ENCODE assay signal across 11 mouse cellular contexts in genomic region chr17:26594958-26595357, GRCm38 (mm10). TPM values are rescaled to one million over a fixed set of nuclear protein-coding genes. Genes with fewer than 3 reads are reported as not detected.
DNase-seq lines count a peak whose midpoint lies in the region; ATAC-seq and TF ChIP-seq lines count a peak whose summit lies in the region.
"Had no signal": no experiment of that assay in that cellular context is flagged by ENCODE, and none has a peak within 500 bp of the region (broad histone marks: within the 10 kb centered on the region; RNA-seq: fewer than 3 reads in every experiment).

No protein-coding gene starts in this region.

- WGBS in cerebellum, adult 2 months = 75% methylated on average over 7 of the region's 7 CpGs
- WGBS in embryonic facial prominence, embryonic 15.5 days = 86% methylated on average over 7 of the region's 7 CpGs
- WGBS in macrophage (ENCODE audit: missing documents) = 91% methylated on average over 7 of the region's 7 CpGs

- H3K9me3 ChIP-seq in embryonic facial prominence, embryonic 15.5 days (replicated peaks) = no peaks in the 10 kb centered on the region
- H3K9me3 ChIP-seq: neural tube, embryonic 12.5 days had no signal

- no peaks in the 10 kb centered on the region for H3K27me3 ChIP-seq in cerebellum, adult 2 months (ENCODE audit: control insufficient read depth, insufficient read depth, low read length)
- H3K27me3 ChIP-seq in embryonic facial prominence, embryonic 15.5 days = no peaks in the 10 kb centered on the region
- H3K27me3 ChIP-seq: neural tube, embryonic 12.5 days had no signal

- no peak overlapping the region for H3K9ac ChIP-seq in embryonic facial prominence, embryonic 15.5 days
- H3K9ac ChIP-seq: neural tube, embryonic 12.5 days had no signal

- H3K36me3 ChIP-seq in embryonic facial prominence, embryonic 15.5 days = peaks cover 12% of the 10 kb centered on the region; the same call in 1 of the 2 replicates
- H3K36me3 ChIP-seq in macrophage (ENCODE audit: inconsistent target) = no peaks in the 10 kb centered on the region

- TF ChIP-seq CTCF in cerebellum, adult 2 months (IDR thresholded peaks at IDR 0.05; ENCODE audit: borderline replicate concordance, insufficient read depth, low read depth, low read length) = no peak
- no peak for TF ChIP-seq CTCF in layer of hippocampus, adult 2 months (conservative IDR thresholded peaks at IDR 0.05)

- no peak overlapping the region for H3K4me3 ChIP-seq in cerebellum, adult 2 months (replicated peaks; ENCODE audit: insufficient read depth, low read depth, low read length)
- no peak overlapping the region for H3K4me3 ChIP-seq in layer of hippocampus, adult 2 months
- no peak overlapping the region for H3K4me3 ChIP-seq in embryonic facial prominence, embryonic 15.5 days (replicated peaks)
- H3K4me3 ChIP-seq in macrophage (ENCODE audit: inconsistent target) = no peak overlapping the region
- H3K4me3 ChIP-seq: erythroblast, embryonic 14.5 days; neural tube, embryonic 12.5 days had no signal

- H3K4me2 ChIP-seq in embryonic facial prominence, embryonic 15.5 days (replicated peaks) = no peak overlapping the region
- H3K4me2 ChIP-seq: neural tube, embryonic 12.5 days had no signal

- H3K79me2 ChIP-seq in macrophage (ENCODE audit: inconsistent target) = peaks cover 35% of the 10 kb centered on the region; the same call in 1 of the 2 replicates

- no peak for TF ChIP-seq POLR2A in cerebellum, adult 2 months (IDR thresholded peaks at IDR 0.05; ENCODE audit: borderline replicate concordance, insufficient read depth, low read length)

- ATAC-seq in embryonic facial prominence, embryonic 15.5 days (ENCODE audit: insufficient number of reproducible peaks, low FRiP score, low TSS enrichment, low read depth) = no peak

- H3K4me1 ChIP-seq in cerebellum, adult 2 months (ENCODE audit: control insufficient read depth, insufficient read depth, low read length) = peaks cover 39% of the 10 kb centered on the region
- H3K4me1 ChIP-seq in embryonic facial prominence, embryonic 15.5 days = peaks cover 33% of the 10 kb centered on the region

- peak overlapping the region; percentile 82 for H3K27ac ChIP-seq in cerebellum, adult 2 months (ENCODE audit: insufficient read depth, low read length)
- peak overlapping the region; percentile 79; the same call in 1 of the 2 replicates for H3K27ac ChIP-seq in layer of hippocampus, adult 2 months
- H3K27ac ChIP-seq in embryonic facial prominence, embryonic 15.5 days (replicated peaks) = peak overlapping the region; percentile 86
- H3K27ac ChIP-seq in macrophage = peak overlapping the region; percentile 46
- H3K27ac ChIP-seq: neural tube, embryonic 12.5 days had no signal

- no peak for DNase-seq in cerebellum, adult 2 months
- no peak for DNase-seq in cerebellum, postnatal 10 days
- no peak for DNase-seq in layer of hippocampus, adult 2 months (ENCODE audit: low spot score in 2 of 2)
- DNase-seq in layer of hippocampus, postnatal 36 days = no peak
- DNase-seq in cerebellum, adult 18-20 months = no peak
- no peak for DNase-seq in frontal cortex, postnatal 25 days (ENCODE audit: low spot score in 2 of 2)
- DNase-seq: adrenal gland, postnatal 10 days had no signal

RNA-seq across cellular contexts. Expression of gene Dusp1, which starts 33.0 kb away (rescaled TPM):
- 62.5 and 67.1 TPM in 2 replicates for polyA plus RNA-seq in cerebellum, adult 2 months (2012; rRNA removed)
- total RNA-seq in layer of hippocampus, adult 2 months (2021) = 10 to 100 TPM; 14.9 to 20.9 TPM
- 10 to 100 TPM; 17.1 to 19.3 TPM for total RNA-seq in layer of hippocampus, postnatal 36 days (2021)
- polyA plus RNA-seq in embryonic facial prominence, embryonic 15.5 days (2015; fragmentation: Nextera tagmentation; extraction: Ambion mirVana) = 28.4 and 33.3 TPM in 2 replicates
- 1,000 to 10,000 TPM in 8 of 26 experiments, 100 to 1,000 TPM in 14, 10 to 100 TPM in 4; 36.2 to 1,811 (median 533) TPM for total RNA-seq in macrophage (2018; cell fraction: chromatin; rRNA removed)
- 1,000 to 10,000 TPM in 5 of 26 experiments, 100 to 1,000 TPM in 14, 10 to 100 TPM in 7; 20.0 to 1,690 (median 314) TPM for total RNA-seq in macrophage (2018; cell fraction: cytosol; rRNA removed)
- total RNA-seq in macrophage (2018; cell fraction: nucleus; rRNA removed) = 1,000 to 10,000 TPM in 9 of 26 experiments, 100 to 1,000 TPM in 14, 10 to 100 TPM in 3; 28.6 to 2,287 (median 592) TPM
- 10.8 to 29.7 TPM (median 28.3 TPM) in 3 replicates for polyA plus RNA-seq in macrophage (2018)

RNA-seq across cellular contexts. Expression of gene Ergic1, which starts 33.7 kb away (rescaled TPM):
- 137 and 148 TPM in 2 replicates for polyA plus RNA-seq in cerebellum, adult 2 months (2012; rRNA removed)
- total RNA-seq in layer of hippocampus, adult 2 months (2021) = 100 to 1,000 TPM; 121 to 124 TPM
- 100 to 1,000 TPM; 115 to 119 TPM for total RNA-seq in layer of hippocampus, postnatal 36 days (2021)
- polyA plus RNA-seq in embryonic facial prominence, embryonic 15.5 days (2015; fragmentation: Nextera tagmentation; extraction: Ambion mirVana) = 114 and 118 TPM in 2 replicates
- 100 to 1,000 TPM in 3 of 26 experiments, 10 to 100 TPM in 23; 27.2 to 136 (median 52.5) TPM for total RNA-seq in macrophage (2018; cell fraction: chromatin; rRNA removed)
- total RNA-seq in macrophage (2018; cell fraction: cytosol; rRNA removed) = 10 to 100 TPM; 35.4 to 59.1 (median 45.8) TPM
- total RNA-seq in macrophage (2018; cell fraction: nucleus; rRNA removed) = 100 to 1,000 TPM in 3 of 26 experiments, 10 to 100 TPM in 23; 29.0 to 133 (median 49.8) TPM
- polyA plus RNA-seq in macrophage (2018) = 37.4 to 133 TPM (median 109 TPM) in 3 replicates
